Mouse (Mus musculus): Measurements from ENCODE around the gene Map3k13. TPM values are rescaled to one million over a fixed set of nuclear protein-coding genes. Genes with fewer than 3 reads are reported as not detected.
"Not testable (repeated sequence)": the region's sequence is repeated elsewhere in the genome, so short reads cannot be mapped to it uniquely, and the experiment has no call there.

Gene Map3k13
- total RNA-seq, 2 experiments from 2014 or later: 14.7 to 16.0 TPM

DNA sequence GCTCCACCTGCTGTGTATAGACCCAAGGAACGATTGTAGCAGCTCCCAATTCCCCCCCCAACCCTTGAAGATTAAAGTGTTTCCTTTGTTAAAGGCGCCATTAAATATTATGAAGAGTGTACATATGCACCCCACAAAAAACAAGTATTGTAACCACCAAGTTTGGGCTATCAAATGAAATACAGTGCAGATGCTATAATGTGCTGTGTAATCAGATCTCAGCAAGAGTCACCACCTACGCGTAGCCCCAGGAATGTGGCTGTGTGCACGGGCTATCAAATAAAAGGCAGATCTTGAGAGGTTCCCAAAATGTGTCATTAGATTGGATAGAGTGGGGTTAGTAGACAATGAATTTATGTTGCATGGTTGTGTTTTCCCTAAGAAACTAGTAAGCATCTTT is 925 bp downstream of the Map3k13 start:
- no peak for DNase-seq (ENCODE audit: low spot score in 2 of 2)
- intact Hi-C loops (cut with DNase I): no loop called here

DNA sequence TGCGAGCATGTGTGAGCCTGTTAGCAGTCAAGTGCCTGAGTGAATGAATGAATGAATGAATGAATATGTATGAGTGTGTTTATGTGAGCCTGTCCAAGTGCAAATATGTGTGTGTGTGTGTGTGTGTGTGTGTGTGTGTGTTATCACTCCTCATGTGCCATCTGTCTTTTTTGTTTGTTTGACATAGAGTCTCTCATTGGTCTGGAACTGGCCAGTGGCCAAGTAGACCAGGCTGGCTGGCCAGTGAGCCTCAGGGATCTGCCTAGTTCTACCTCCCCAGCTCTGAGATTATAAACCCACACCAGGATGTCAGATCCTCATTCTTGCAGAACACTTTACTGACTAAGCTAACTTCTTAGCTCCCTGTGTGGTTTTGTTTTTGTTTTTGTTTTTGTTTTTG is 10.1 kb downstream of the Map3k13 start:
- DNase-seq (ENCODE audit: low spot score in 2 of 2): no peak
- intact Hi-C loops (cut with DNase I): no loop called here

DNA sequence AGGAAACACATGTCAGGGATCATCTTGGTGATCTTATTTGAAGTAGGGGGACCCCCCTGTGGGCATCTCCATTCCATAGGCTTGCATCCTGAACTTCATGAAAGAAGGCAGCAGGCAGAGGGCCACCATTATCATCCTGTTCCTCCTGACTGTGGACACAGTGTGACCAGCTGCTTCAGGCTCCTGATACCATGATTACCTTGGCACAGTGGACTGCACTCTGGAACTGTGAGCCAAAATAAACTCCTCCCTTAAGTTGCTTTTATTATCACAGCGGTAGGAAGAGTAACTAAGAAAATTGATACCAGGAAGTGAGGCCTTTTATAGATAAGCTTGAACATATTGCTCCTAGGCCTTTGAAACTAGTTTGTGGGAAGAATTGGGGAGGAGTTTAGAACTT is 12.7 kb downstream of the Map3k13 start:
- no peak for DNase-seq (ENCODE audit: low spot score in 2 of 2)
- intact Hi-C loops (cut with DNase I): no loop called here

- intact Hi-C loops (cut with DNase I); DNase-seq (ENCODE audit: low spot score in 2 of 2): not testable (repeated sequence)
These were observed 13.6 kb downstream of the Map3k13 start for GRCm38 (mm10) chr16:21807786-21808185.

DNA sequence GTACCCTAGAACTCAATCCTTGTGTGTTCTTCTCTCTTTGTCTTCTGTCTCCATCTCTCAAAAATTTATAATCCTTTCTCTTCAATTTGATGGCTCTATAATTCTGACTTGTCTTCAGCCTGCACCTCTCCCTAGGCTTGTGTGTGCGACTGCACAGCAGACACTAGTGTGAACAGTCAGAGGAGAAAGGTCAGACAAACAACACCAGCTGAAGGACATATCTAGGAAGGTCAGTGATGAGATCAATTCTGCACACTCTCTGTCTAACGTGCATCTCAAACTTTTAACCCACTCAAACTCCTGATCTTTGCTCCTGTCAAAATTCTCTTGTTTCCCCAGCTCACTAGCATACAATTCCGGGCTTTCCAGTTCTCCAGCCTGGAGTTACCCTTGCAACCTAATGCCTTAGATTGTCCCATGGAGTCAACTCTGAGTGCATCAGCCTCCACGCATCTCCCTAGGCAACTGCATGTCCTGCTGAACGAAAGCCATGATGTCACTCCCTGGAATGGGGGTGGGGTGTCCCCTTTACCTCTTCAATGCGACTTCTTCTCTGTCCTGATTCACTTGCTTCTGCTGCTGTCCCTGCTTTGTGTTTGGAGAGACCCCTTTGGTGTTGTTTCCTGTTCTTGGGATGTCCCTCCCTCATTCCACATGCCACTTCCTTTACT is 19.2 kb downstream of the Map3k13 start:
- no peak for DNase-seq (ENCODE audit: low spot score in 2 of 2)
- intact Hi-C loops (cut with DNase I): no loop called here

GRCm38 (mm10) chr16:21814861-21815668 is 20.9 kb downstream of the Map3k13 start:
- peak; percentile 59 to 86 for DNase-seq (ENCODE audit: low spot score in 2 of 2)
- intact Hi-C loops (cut with DNase I): loop anchor here (2.0 to 5.0 kb wide), 2 partner anchors 44 to 328 kb away; no protein-coding TSS in a partner anchor

- intact Hi-C loops (cut with DNase I): loop anchor here (2.0 to 5.0 kb wide), 2 partner anchors 45 to 328 kb away; no protein-coding TSS in a partner anchor
These were observed 21.5 kb downstream of the Map3k13 start for GRCm38 (mm10) chr16:21815669-21816010.

GRCm38 (mm10) chr16:21818132-21818531 is 24.0 kb downstream of the Map3k13 start:
- no peak for DNase-seq (ENCODE audit: low spot score in 2 of 2)
- intact Hi-C loops (cut with DNase I): loop anchor here (5.0 kb wide), 1 partner anchor 331 kb away; no protein-coding TSS in a partner anchor

More at GRCm38 (mm10) chr16:21815669-21816010, 21.5 kb downstream of the Map3k13 start:
- DNase-seq (ENCODE audit: low spot score in 2 of 2): no peak

- intact Hi-C loops (cut with DNase I): loop anchor here (5.0 kb wide), 1 partner anchor 331 kb away; no protein-coding TSS in a partner anchor
- DNase-seq (ENCODE audit: low spot score in 2 of 2): no peak
These were observed 24.5 kb downstream of the Map3k13 start for GRCm38 (mm10) chr16:21818629-21819028.

DNA sequence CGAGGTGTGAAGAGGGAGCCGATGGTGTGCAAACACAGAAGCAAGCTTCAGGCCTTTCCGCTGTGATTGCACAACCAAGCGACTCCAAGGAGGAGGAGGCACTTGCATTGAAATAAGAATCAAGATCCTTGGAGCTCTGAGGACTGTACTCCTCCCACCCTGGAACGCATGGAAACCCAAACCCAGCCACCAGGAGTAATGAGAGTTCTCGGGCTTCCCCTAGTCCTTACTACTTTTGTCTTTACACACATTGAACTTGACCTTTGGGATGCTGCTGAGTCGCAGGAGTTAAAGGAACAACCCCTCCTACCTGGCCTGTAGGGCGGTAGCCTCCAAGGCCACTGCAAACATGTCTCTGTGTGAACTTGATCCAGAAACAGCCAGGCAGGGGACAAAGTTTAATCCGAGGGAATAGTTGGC is 31.5 kb downstream of the Map3k13 start:
- intact Hi-C loops (cut with DNase I): no loop called here
- no peak for DNase-seq (ENCODE audit: low spot score in 2 of 2)

GRCm38 (mm10) chr16:21827153-21827552 is 33.0 kb downstream of the Map3k13 start:
- no peak for DNase-seq (ENCODE audit: low spot score in 2 of 2)
- intact Hi-C loops (cut with DNase I): no loop called here

- intact Hi-C loops (cut with DNase I): no loop called here
- DNase-seq (ENCODE audit: low spot score in 2 of 2): no peak
These were observed 33.4 kb downstream of the Map3k13 start for GRCm38 (mm10) chr16:21827581-21827980.

DNA sequence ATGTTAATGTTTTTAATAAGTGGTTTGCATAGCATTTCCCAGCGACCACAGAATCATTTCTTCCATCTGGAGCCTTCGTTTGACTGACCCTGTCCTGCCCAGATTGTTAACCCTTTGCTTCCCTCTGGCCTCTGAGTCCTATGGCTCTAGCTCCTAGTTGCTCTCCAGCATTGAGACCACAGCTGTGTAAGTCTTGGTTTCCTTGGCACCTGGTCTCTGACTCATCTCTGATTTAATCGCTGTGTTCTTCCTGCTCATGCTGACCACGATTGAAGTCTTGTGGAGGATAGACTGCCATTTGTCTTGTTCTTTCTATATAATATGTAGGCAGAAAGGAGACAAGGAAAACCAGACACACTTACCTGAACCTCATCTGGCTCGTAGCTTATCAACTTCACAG is 35.6 kb downstream of the Map3k13 start:
- no peak for DNase-seq (ENCODE audit: low spot score in 2 of 2)
- intact Hi-C loops (cut with DNase I): loop anchor here (10.0 kb wide), 1 partner anchor 405 kb away; no protein-coding TSS in a partner anchor

GRCm38 (mm10) chr16:21830784-21831183 is 36.6 kb downstream of the Map3k13 start:
- DNase-seq (ENCODE audit: low spot score in 2 of 2): no peak
- intact Hi-C loops (cut with DNase I): loop anchor here (10.0 kb wide), 1 partner anchor 404 kb away; no protein-coding TSS in a partner anchor

DNA sequence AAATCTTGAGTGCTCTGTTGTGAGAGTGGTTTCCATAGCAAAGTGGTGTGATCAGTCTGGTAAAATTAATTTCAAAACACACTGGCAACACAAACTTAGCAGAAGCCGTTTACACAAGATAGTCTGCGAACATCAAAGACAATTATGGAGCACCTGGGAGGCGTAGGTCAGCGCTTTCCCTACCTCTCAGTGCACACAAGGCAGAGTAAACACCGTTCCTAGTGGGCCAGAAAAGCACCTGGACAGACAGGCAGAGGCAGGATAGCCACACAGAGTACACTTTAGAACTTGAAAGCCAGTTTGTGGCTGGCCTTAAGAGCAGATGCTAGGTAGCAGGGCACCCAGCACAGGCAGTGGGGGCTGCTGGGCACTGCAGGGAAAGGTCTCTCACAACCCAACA is 37.6 kb downstream of the Map3k13 start:
- intact Hi-C loops (cut with DNase I): loop anchor here (10.0 kb wide), 1 partner anchor 403 kb away; no protein-coding TSS in a partner anchor

DNA sequence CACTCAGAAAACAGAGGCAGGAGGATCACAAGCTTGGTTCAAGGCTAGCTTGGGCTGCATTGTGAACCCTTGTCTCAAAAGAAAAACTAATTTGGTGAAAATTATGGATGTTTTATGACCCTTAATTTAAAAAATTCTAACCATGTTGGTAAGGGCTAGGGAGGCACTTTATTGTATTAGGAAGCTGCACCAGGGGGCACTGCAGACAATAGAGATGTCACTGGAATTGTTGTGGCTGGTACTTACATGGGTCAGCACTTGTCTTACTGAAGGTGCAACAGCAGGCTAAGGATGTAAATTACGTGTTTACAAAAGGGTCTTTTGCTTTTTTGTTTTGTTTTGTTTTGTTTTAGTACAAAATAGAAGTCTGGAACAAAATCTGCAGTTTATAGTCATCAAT is 39.3 kb downstream of the Map3k13 start:
- intact Hi-C loops (cut with DNase I): loop anchor here (10.0 kb wide), 1 partner anchor 401 kb away; no protein-coding TSS in a partner anchor
- no peak for DNase-seq (ENCODE audit: low spot score in 2 of 2)

More for the DNA sequence above, 37.6 kb downstream of the Map3k13 start:
- no peak for DNase-seq (ENCODE audit: low spot score in 2 of 2)

DNA sequence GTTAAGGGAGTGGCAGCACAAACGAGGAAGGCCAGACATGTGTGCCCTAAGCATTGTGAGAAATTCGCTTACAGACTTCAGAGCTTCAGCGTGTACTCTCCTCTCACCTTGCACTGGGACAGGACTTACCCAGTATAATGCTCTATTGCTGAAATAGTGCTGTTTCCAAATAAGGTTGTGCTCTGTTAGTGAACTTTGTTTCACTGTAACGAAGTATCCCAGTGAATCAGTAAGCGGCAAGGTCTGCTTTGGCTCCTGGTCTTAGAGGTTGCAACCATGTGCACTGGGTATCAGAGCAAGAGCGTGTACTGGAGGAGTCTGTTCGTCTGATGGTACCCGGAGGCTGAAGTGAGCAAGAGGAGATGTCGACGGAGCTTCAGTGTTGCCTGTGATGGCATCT is 39.8 kb downstream of the Map3k13 start:
- intact Hi-C loops (cut with DNase I): loop anchor here (10.0 kb wide), 1 partner anchor 401 kb away; no protein-coding TSS in a partner anchor
- no peak for DNase-seq (ENCODE audit: low spot score in 2 of 2)

DNA sequence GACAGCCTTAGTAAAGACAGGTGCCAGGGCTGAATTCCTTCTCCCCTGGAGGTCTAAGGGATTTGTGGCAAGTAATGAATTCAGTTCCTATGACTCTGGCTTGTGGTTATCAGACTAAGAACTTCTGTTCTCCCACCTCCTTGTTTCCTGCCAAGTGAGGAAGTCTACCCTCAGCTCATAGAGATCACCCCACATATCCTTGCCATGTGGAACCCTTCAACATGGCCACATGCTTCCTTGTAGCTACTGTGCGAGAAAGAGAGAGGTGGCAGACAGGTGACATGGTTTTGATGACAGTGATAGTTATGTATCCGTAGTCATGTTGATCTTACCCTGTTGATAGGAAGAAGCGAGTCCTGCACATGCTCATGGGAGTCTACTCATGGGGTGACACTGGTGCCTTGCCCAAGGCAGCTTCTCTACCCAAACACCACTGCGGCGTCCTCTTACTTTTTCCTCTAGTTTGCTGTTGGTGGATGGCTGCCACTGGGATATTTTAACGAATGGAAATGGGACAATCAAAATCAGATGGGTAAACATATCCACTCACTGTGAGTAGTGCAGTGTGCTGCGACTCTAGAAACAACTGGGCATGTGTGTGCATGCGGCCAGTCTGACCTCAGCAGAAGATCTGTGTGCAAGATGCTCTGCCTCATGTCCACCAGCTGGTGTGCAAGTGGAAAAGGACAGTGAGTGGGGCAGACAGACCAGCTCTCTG is 40.9 kb downstream of the Map3k13 start:
- no peak for DNase-seq (ENCODE audit: low spot score in 2 of 2)
- intact Hi-C loops (cut with DNase I): loop anchor here (5.0 to 10.0 kb wide), 4 partner anchors 172 to 400 kb away; partner anchors contain the start of gene Senp2

- intact Hi-C loops (cut with DNase I): loop anchor here (5.0 to 10.0 kb wide), 4 partner anchors 172 to 399 kb away; partner anchors contain the start of gene Senp2
- DNase-seq (ENCODE audit: low spot score in 2 of 2): no peak
These were observed 41.4 kb downstream of the Map3k13 start for GRCm38 (mm10) chr16:21835584-21835931.

Measured in left cerebral cortex, postnatal 25 days (tissue).